Mouse (Mus musculus): Measurements from ENCODE around the gene Myh15. TPM values are rescaled to one million over a fixed set of nuclear protein-coding genes. Genes with fewer than 3 reads are reported as not detected.

Myh15 gene
- not detected in 2 replicates for polyA plus RNA-seq (2015; fragmentation: Nextera tagmentation; extraction: Ambion mirVana)

GRCm38 (mm10) chr16:49057186-49057585 is at the start of gene Myh15:
Myh15 (plus strand) TSS chr16:49057486.
- Histone ChIP-seq H3K4me1 (ENCODE audit: insufficient read depth, low read length) (no peaks in the 10 kb centered on the region), H3K27ac (ENCODE audit: low read length) (no peak within 1 kb of the TSS), H3K9ac (replicated peaks; ENCODE audit: low read length) (no peak within 1 kb of the TSS), H3K36me3 (ENCODE audit: insufficient read depth, low read length) (no peaks in the 10 kb centered on the region), H3K9me3 (ENCODE audit: low read length) (no peaks in the 10 kb centered on the region), H3K27me3 (ENCODE audit: insufficient read depth, low read length) (no peaks in the 10 kb centered on the region), H3K4me2 (replicated peaks; ENCODE audit: low read depth, low read length) (no peak within 1 kb of the TSS), H3K4me3 (ENCODE audit: low read length) (no peak within 1 kb of the TSS)
- 80% methylated on average over 1 of the region's 1 CpGs for WGBS
- no peak for ATAC-seq (ENCODE audit: low FRiP score, low TSS enrichment)

GRCm38 (mm10) chr16:49016620-49017332 is 40.5 kb upstream of the Myh15 start:
- no peak overlapping the region for H3K4me2 ChIP-seq (replicated peaks; ENCODE audit: low read depth, low read length)
- H3K4me3 ChIP-seq (ENCODE audit: low read length): no peak overlapping the region
- H3K27ac ChIP-seq (ENCODE audit: low read length): no peak overlapping the region
- 78% methylated on average over 5 of the region's 5 CpGs for WGBS
- H3K9ac ChIP-seq (replicated peaks; ENCODE audit: low read length): no peak overlapping the region
- H3K36me3 ChIP-seq (ENCODE audit: insufficient read depth, low read length): peaks cover 14% of the 10 kb centered on the region
- no peaks in the 10 kb centered on the region for H3K27me3 ChIP-seq (ENCODE audit: insufficient read depth, low read length)
- no peaks in the 10 kb centered on the region for H3K4me1 ChIP-seq (ENCODE audit: insufficient read depth, low read length)
- ATAC-seq (ENCODE audit: low FRiP score, low TSS enrichment): no peak
- H3K9me3 ChIP-seq (ENCODE audit: low read length): no peaks in the 10 kb centered on the region

GRCm38 (mm10) chr16:49035852-49036251 is 21.4 kb upstream of the Myh15 start:
- Histone ChIP-seq H3K9ac (replicated peaks; ENCODE audit: low read length) (no peak overlapping the region), H3K4me3 (ENCODE audit: low read length) (no peak overlapping the region), H3K4me2 (replicated peaks; ENCODE audit: low read depth, low read length) (no peak overlapping the region), H3K27me3 (ENCODE audit: insufficient read depth, low read length) (no peaks in the 10 kb centered on the region), H3K36me3 (ENCODE audit: insufficient read depth, low read length) (no peaks in the 10 kb centered on the region), H3K27ac (ENCODE audit: low read length) (no peak overlapping the region), H3K4me1 (ENCODE audit: insufficient read depth, low read length) (no peaks in the 10 kb centered on the region), H3K9me3 (ENCODE audit: low read length) (no peaks in the 10 kb centered on the region)
- no peak for ATAC-seq (ENCODE audit: low FRiP score, low TSS enrichment)
- 86% methylated on average over 4 of the region's 4 CpGs for WGBS

- Histone ChIP-seq H3K27me3 (ENCODE audit: insufficient read depth, low read length) (no peaks in the 10 kb centered on the region), H3K9me3 (ENCODE audit: low read length) (no peaks in the 10 kb centered on the region), H3K4me1 (ENCODE audit: insufficient read depth, low read length) (no peaks in the 10 kb centered on the region), H3K27ac (ENCODE audit: low read length) (no peak overlapping the region), H3K36me3 (ENCODE audit: insufficient read depth, low read length) (no peaks in the 10 kb centered on the region), H3K9ac (replicated peaks; ENCODE audit: low read length) (no peak overlapping the region), H3K4me3 (ENCODE audit: low read length) (no peak overlapping the region), H3K4me2 (replicated peaks; ENCODE audit: low read depth, low read length) (no peak overlapping the region)
- no peak for ATAC-seq (ENCODE audit: low FRiP score, low TSS enrichment)
- 77% methylated on average over 4 of the region's 4 CpGs for WGBS
Observed at GRCm38 (mm10) chr16:49037771-49038170, 19.5 kb upstream of the Myh15 start.

- H3K4me1 ChIP-seq (ENCODE audit: insufficient read depth, low read length): no peaks in the 10 kb centered on the region
- no peaks in the 10 kb centered on the region for H3K9me3 ChIP-seq (ENCODE audit: low read length)
- H3K27ac ChIP-seq (ENCODE audit: low read length): no peak overlapping the region
- no peaks in the 10 kb centered on the region for H3K27me3 ChIP-seq (ENCODE audit: insufficient read depth, low read length)
- no peak overlapping the region for H3K4me3 ChIP-seq (ENCODE audit: low read length)
- H3K4me2 ChIP-seq (replicated peaks; ENCODE audit: low read depth, low read length): no peak overlapping the region
- no peaks in the 10 kb centered on the region for H3K36me3 ChIP-seq (ENCODE audit: insufficient read depth, low read length)
- no peak for ATAC-seq (ENCODE audit: low FRiP score, low TSS enrichment)
- no peak overlapping the region for H3K9ac ChIP-seq (replicated peaks; ENCODE audit: low read length)
- WGBS: 89% methylated on average over 3 of the region's 3 CpGs
Observed at GRCm38 (mm10) chr16:49040554-49041221, 16.6 kb upstream of the Myh15 start.

- no peaks in the 10 kb centered on the region for H3K27me3 ChIP-seq (ENCODE audit: insufficient read depth, low read length)
Observed at GRCm38 (mm10) chr16:49049214-49049613, 8.1 kb upstream of the Myh15 start.

GRCm38 (mm10) chr16:49069256-49069963 is 12.1 kb downstream of the Myh15 start:
- H3K4me2 ChIP-seq (replicated peaks; ENCODE audit: low read depth, low read length): no peak overlapping the region
- 90% methylated on average over 5 of the region's 5 CpGs for WGBS
- no peaks in the 10 kb centered on the region for H3K4me1 ChIP-seq (ENCODE audit: insufficient read depth, low read length)
- no peaks in the 10 kb centered on the region for H3K9me3 ChIP-seq (ENCODE audit: low read length)
- no peaks in the 10 kb centered on the region for H3K36me3 ChIP-seq (ENCODE audit: insufficient read depth, low read length)
- H3K9ac ChIP-seq (replicated peaks; ENCODE audit: low read length): no peak overlapping the region
- H3K27ac ChIP-seq (ENCODE audit: low read length): no peak overlapping the region
- no peaks in the 10 kb centered on the region for H3K27me3 ChIP-seq (ENCODE audit: insufficient read depth, low read length)
- ATAC-seq (ENCODE audit: low FRiP score, low TSS enrichment): no peak
- H3K4me3 ChIP-seq (ENCODE audit: low read length): no peak overlapping the region

More at GRCm38 (mm10) chr16:49049214-49049613, 8.1 kb upstream of the Myh15 start:
- ATAC-seq (ENCODE audit: low FRiP score, low TSS enrichment): no peak
- Histone ChIP-seq H3K4me1 (ENCODE audit: insufficient read depth, low read length) (no peaks in the 10 kb centered on the region), H3K36me3 (ENCODE audit: insufficient read depth, low read length) (no peaks in the 10 kb centered on the region), H3K9ac (replicated peaks; ENCODE audit: low read length) (no peak overlapping the region), H3K4me2 (replicated peaks; ENCODE audit: low read depth, low read length) (no peak overlapping the region), H3K9me3 (ENCODE audit: low read length) (no peaks in the 10 kb centered on the region), H3K27ac (ENCODE audit: low read length) (no peak overlapping the region), H3K4me3 (ENCODE audit: low read length) (no peak overlapping the region)

- no peak overlapping the region for H3K9ac ChIP-seq (replicated peaks; ENCODE audit: low read length)
- no peaks in the 10 kb centered on the region for H3K9me3 ChIP-seq (ENCODE audit: low read length)
- no peak overlapping the region for H3K27ac ChIP-seq (ENCODE audit: low read length)
- 54% methylated on average over 3 of the region's 3 CpGs for WGBS
- no peaks in the 10 kb centered on the region for H3K27me3 ChIP-seq (ENCODE audit: insufficient read depth, low read length)
- peak; percentile 73 for ATAC-seq (ENCODE audit: low FRiP score, low TSS enrichment)
- H3K4me2 ChIP-seq (replicated peaks; ENCODE audit: low read depth, low read length): no peak overlapping the region
- H3K36me3 ChIP-seq (ENCODE audit: insufficient read depth, low read length): no peaks in the 10 kb centered on the region
- H3K4me1 ChIP-seq (ENCODE audit: insufficient read depth, low read length): no peaks in the 10 kb centered on the region
- no peak overlapping the region for H3K4me3 ChIP-seq (ENCODE audit: low read length)
Observed at GRCm38 (mm10) chr16:49071316-49071715, 14.0 kb downstream of the Myh15 start.

GRCm38 (mm10) chr16:49128015-49128414 is 70.7 kb downstream of the Myh15 start:
- H3K4me1 ChIP-seq (ENCODE audit: insufficient read depth, low read length): no peaks in the 10 kb centered on the region
- no peak overlapping the region for H3K4me2 ChIP-seq (replicated peaks; ENCODE audit: low read depth, low read length)
- no peaks in the 10 kb centered on the region for H3K9me3 ChIP-seq (ENCODE audit: low read length)
- WGBS: 3% methylated on average over 1 of the region's 1 CpGs
- H3K27me3 ChIP-seq (ENCODE audit: insufficient read depth, low read length): no peaks in the 10 kb centered on the region
- H3K27ac ChIP-seq (ENCODE audit: low read length): no peak overlapping the region
- H3K4me3 ChIP-seq (ENCODE audit: low read length): no peak overlapping the region
- no peak overlapping the region for H3K9ac ChIP-seq (replicated peaks; ENCODE audit: low read length)
- ATAC-seq (ENCODE audit: low FRiP score, low TSS enrichment): no peak
- H3K36me3 ChIP-seq (ENCODE audit: insufficient read depth, low read length): no peaks in the 10 kb centered on the region

GRCm38 (mm10) chr16:49156193-49156592 is 98.9 kb downstream of the Myh15 start:
- ATAC-seq (ENCODE audit: low FRiP score, low TSS enrichment): no peak
- no peaks in the 10 kb centered on the region for H3K27me3 ChIP-seq (ENCODE audit: insufficient read depth, low read length)
- H3K4me2 ChIP-seq (replicated peaks; ENCODE audit: low read depth, low read length): no peak overlapping the region
- H3K9me3 ChIP-seq (ENCODE audit: low read length): no peaks in the 10 kb centered on the region
- H3K9ac ChIP-seq (replicated peaks; ENCODE audit: low read length): no peak overlapping the region
- no peak overlapping the region for H3K4me3 ChIP-seq (ENCODE audit: low read length)
- no peaks in the 10 kb centered on the region for H3K36me3 ChIP-seq (ENCODE audit: insufficient read depth, low read length)
- 68% methylated on average over 2 of the region's 2 CpGs for WGBS
- no peaks in the 10 kb centered on the region for H3K4me1 ChIP-seq (ENCODE audit: insufficient read depth, low read length)
- no peak overlapping the region for H3K27ac ChIP-seq (ENCODE audit: low read length)

Data from kidney, embryonic 16.5 days (tissue).